Mouse (Mus musculus) splenic B cell, adult 2 months (primary cell): ENCODE data around the gene Glb1l.

Experiments used
- DNase-seq: peaks from one replicate; pipeline ENCODE4 v3.0.0-alpha.2; 2011; ENCODE audit warnings: low read depth, low spot score
- H3K27me3 ChIP-seq: 2 replicates; pipeline ENCODE4 v1.6.1; 2012; ENCODE audit warnings: mild to moderate bottlenecking, low read length, moderate library complexity, mixed read lengths; ENCODE audit not compliant: control insufficient read depth, poor library complexity, insufficient read depth, severe bottlenecking
- H3K36me3 ChIP-seq: 2 replicates; pipeline ENCODE4 v1.6.1; 2012; ENCODE audit warnings: mild to moderate bottlenecking, low read length, moderate library complexity, mixed read lengths; ENCODE audit not compliant: control insufficient read depth, poor library complexity, insufficient read depth, severe bottlenecking

The Glb1l gene

DNA sequence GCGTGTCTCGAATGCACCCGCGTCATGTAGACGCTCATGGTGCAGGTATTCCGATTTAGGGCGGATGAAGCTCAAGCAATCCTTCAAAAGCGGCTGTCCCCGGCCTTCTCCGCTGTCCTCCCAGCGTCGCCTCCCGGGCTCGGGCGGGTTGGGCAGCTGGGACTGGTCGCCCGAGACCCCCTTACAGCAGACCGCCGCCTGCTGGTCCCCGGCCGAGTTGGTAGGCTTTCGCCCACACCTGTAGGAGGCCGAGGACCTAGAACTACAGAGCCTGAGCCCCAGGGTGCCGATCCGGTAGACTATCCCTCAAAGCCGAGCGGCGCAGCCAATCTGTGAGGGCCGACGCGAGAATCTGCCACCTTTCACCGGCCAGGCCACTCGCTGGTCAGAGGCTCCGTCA lies 8.9 kb upstream of the Glb1l start, which contains the start of gene Tuba4a:
Gene Tuba4a, minus strand, starts transcription at position 335 of the 400 bp plus-strand sequence.
- DNase-seq = no peak

DNA sequence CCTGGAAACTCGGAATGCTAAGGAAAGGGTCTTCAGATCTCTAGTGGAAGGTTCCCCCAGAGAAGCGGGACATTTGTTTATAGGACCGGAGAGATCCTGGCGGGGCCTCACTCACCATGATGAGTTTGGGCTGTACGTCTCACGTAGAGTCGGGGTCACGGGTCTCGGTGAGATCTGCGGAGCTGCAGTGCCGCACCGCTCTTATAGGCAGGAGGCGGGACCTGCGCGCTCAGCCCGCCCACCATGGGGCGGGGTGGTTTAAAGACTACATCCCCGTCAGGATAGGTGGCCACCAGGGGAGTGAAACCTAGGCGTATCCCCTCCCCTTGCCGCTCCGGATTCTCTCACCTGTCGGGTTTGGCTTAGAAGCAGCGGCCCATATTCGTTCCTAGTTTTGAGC lies 8.5 kb upstream of the Glb1l start:
- Histone ChIP-seq H3K36me3 (peaks cover 11% of the 10 kb centered on the region), H3K27me3 (no peaks in the 10 kb centered on the region)
- peak; percentile 97 for DNase-seq

More for the DNA sequence above, 8.9 kb upstream of the Glb1l start, which contains the start of gene Tuba4a:
- peaks cover 9% of the 10 kb centered on the region for H3K36me3 ChIP-seq
- no peaks in the 10 kb centered on the region for H3K27me3 ChIP-seq

DNA sequence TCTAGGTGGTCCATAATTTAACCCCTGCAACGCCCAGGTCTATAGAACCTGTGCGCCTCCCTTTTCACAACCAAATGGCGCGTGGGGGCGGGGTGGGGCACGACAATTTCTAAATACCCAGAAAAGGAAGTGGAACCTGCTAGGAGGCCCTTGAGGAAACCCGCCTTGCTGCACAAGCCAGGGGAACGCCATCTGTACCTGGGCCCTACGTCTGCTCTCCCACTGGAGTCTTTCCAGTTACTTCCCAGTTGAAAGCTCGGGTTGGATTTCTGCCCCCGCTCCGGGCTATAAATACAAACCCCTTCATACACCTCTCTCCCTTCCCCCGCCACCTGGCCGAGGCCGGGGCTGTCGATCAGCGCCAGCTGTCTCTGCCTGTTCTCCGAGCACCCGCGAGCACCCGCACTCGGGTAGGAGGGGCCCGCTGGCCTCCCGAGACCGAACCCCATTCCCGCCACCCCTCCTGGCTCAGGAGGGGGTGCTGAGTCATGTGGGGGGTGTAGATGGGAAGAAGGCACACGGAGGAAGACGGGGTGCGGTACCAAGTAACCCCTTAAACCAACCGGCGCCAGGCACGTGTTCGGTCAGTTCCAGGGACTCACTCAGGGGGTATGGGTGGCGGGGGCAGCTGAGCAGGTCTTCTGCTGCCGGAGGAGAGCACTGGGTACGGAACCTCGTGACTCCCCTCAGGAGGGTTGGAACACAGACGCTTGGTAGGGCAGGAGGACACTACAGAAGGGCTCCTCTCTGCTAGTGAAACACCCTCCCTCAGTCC lies 7.8 kb upstream of the Glb1l start:
- no peaks in the 10 kb centered on the region for H3K27me3 ChIP-seq
- DNase-seq = peak; percentile 78

DNA sequence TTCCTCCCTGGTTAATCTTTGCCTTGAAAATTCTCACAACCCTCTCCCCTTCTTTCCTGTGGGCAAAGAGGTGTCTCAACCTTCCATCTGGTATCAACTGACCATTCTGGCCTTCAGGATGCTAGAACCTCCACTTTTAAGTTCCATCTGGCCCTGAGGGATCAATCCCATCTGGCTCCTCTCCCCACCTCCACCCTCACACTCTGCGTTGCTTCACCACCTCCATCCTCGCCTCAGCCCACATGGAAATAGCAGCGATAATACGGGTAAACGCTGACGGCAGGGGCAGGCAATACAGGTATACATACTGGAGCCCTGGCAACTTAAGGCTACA lies 7.2 kb upstream of the Glb1l start:
- Histone ChIP-seq H3K27me3 (no peaks in the 10 kb centered on the region), H3K36me3 (peaks cover 11% of the 10 kb centered on the region)
- DNase-seq = no peak

More for the DNA sequence above, 7.8 kb upstream of the Glb1l start:
- peaks cover 11% of the 10 kb centered on the region for H3K36me3 ChIP-seq

DNA sequence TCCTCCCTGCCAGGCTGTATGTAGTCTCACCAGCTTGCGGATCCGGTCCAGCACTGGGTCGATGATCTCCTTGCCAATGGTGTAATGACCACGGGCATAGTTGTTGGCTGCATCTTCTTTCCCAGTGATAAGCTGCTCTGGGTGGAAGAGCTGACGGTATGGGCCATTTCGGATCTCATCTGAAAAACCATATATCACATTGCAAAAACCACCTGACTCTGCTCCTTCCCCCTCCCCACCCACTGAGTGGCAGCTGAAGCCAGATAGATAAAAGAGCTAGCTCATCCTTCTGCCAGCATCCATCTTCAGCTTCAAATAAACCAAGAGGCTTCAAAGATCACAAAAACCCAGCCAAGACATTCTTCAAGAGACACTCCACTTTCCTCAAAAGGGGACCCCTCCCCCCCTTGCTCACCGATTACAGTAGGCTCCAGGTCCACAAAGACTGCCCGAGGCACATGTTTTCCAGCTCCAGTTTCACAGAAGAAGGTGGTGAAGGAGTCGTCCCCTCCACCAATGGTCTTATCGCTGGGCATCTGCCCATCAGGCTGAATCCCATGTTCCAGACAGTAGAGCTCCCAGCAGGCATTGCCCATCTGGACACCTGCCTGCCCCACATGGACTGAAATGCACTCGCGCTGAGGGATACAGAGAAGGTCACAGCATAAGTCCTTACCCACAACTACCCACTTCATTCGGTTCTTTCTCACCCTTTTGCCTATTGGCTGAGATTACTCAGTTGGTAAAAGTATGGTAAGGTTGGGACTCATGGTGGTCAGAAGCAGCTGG lies 6.4 kb upstream of the Glb1l start:
- DNase-seq = no peak
- H3K36me3 ChIP-seq = peaks cover 13% of the 10 kb centered on the region
- no peaks in the 10 kb centered on the region for H3K27me3 ChIP-seq

DNA sequence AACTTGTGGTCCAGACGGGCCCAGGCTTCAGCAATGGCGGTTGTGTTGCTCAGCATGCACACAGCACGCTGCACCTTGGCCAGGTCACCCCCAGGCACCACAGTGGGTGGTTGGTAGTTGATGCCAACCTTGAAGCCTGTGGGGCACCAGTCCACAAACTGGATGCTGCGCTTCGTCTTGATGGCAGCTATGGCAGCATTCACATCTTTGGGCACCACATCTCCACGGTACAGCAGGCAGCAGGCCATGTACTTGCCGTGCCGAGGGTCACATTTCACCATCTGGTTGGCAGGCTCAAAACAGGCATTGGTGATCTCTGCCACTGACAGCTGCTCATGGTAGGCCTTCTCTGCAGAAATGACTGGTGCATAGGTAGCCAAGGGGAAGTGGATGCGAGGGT lies 5.2 kb upstream of the Glb1l start:
- no peak for DNase-seq
- H3K27me3 ChIP-seq = no peaks in the 10 kb centered on the region
- peaks cover 13% of the 10 kb centered on the region for H3K36me3 ChIP-seq

DNA sequence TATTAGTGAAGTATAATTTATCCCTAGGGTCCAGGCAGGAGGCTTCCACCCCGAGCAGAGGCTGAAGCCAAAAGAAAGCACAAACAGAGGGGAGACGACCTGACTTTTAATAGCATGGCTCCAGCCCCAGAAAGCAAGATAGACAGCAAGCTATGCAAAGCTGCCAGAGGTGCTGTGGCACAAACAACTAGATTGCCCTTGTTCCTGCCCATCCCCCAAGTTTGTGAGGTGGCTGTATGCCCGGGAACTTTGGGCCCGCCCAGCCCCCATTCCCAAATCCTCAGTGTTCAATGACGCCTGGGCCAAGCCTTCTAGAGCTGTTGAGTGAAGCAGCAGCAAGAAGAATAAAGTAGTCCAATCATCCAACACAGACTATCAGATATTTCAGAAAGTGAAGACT lies 4.3 kb upstream of the Glb1l start:
- Histone ChIP-seq H3K36me3 (peaks cover 13% of the 10 kb centered on the region), H3K27me3 (no peaks in the 10 kb centered on the region)
- no peak for DNase-seq

DNA sequence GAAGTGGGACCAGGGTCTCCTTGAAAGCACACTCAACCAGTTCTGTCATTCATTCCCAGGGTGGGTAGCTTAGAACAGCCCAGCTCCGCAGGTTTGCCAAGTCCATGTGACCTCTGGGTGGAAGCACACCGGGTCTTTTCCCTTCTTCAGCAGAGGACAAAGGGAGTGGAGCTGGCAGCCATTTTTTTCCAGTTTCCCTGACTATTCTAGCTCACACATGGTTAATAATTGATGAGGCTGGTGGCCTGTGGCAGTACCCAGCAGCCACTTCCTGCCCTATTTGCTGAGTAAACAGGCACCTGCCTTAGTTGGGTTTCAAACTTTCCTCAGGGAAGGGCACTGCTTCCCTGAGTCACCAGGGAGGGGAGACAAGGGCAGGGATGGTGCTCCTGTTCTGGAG lies 3.8 kb upstream of the Glb1l start:
- peaks cover 13% of the 10 kb centered on the region for H3K36me3 ChIP-seq
- no peak for DNase-seq
- H3K27me3 ChIP-seq = no peaks in the 10 kb centered on the region

DNA sequence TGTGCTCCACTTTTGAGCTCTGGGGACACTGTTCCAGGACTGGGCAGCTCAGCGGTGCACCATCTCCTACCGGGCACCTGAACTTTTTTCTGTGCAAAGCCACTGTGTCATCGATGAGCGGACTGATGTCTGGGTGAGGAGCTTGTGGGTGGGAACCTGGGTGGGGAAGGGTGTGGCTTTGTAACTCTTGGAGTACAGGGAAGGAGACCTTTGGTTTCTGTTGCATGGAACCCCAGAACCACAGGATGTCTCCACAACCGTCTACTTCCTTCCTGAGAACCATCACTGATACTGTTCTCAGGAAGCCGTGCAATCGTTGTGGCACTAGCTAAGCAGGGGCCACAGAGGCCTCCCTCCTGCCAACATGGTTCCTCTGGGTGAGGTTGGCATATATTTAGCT lies 2.5 kb upstream of the Glb1l start:
- Histone ChIP-seq H3K36me3 (peaks cover 13% of the 10 kb centered on the region), H3K27me3 (no peaks in the 10 kb centered on the region)
- DNase-seq = no peak

DNA sequence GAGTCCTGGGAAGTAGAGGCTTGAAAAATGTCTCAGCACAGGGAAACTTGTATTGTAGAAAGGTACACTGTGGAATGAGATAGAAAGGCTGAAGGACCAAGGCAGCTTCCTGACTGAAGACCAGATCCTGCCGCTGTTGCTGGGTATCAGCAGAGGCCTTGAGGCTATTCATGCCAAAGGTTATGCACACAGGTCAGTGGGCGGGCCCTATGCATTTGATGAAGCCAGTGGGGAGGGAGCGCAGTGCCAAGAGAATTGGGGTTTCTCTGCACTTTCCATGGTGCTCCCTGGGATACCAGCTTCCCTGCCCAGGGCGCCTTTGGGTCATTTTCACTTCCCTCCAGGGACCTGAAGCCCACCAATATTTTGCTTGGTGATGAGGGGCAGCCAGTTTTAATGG lies 1.9 kb upstream of the Glb1l start:
- DNase-seq = no peak
- no peaks in the 10 kb centered on the region for H3K27me3 ChIP-seq
- peaks cover 13% of the 10 kb centered on the region for H3K36me3 ChIP-seq

DNA sequence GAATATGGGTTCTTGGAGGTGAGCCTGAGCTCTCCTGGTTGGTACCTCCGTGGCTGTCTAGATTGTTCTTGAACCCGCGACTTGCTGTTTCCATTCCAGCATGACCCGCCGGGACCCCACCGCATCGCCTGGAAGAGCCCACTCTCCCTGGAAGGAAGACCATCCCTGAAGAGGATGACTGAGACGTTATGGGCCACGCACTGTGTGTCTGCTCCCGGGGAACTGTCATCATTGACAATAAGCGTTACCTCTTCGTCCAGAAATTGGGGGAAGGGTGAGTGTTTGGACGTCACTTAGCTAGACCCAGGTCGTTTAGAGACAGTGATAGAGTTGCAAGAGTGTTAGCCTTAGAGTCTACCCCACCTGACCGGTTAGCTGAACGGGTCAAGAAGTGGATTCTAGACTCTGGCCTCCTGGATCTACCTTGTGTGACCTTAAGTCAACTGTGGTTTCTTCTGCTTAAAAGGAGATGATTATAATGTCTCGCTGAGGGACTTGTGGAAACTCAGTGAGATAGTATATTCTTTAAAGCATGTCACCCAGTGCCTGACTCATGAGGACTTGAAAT lies 612 bp upstream of the Glb1l start:
- peaks cover 13% of the 10 kb centered on the region for H3K36me3 ChIP-seq
- DNase-seq = no peak

DNA sequence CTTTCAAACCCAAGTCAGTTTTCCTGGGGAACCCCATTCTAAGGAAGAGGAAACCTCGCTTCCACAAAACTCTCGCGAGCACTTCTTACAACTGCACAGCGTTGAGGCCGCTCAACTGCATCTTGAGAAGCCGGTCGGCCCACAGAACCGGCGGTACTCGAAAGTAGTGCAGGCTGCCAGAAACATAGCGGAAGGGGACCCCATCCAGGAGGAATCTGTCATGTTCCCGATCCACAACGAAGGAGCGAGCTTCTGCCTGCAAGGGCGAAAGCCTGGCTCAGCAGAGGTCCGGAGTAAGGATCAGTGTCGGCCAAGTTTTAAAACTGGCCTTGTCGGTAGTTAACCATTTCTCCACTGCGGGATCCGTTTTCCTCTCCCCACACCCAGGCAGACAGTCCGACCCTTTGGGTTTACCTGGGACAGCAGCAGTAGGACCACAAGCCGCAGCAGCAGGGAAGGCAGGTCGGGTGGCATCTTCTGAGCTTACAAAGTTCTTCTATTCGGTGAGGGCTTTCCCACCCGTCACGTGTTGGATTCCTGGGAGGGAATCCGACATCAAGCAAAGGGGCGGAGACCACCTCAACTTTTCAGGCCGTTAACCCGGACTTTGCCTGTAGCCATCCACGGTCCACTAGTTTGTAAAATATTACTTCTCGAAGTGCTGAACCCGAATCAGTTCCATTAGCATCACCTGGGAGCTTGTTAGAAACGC lies 1.5 kb downstream of the Glb1l start:
- Histone ChIP-seq H3K36me3 (peaks cover 2% of the 10 kb centered on the region; the same call in 1 of the 2 replicates), H3K27me3 (no peaks in the 10 kb centered on the region)
- no peak for DNase-seq

More for the DNA sequence above, 612 bp upstream of the Glb1l start:
- no peaks in the 10 kb centered on the region for H3K27me3 ChIP-seq

DNA sequence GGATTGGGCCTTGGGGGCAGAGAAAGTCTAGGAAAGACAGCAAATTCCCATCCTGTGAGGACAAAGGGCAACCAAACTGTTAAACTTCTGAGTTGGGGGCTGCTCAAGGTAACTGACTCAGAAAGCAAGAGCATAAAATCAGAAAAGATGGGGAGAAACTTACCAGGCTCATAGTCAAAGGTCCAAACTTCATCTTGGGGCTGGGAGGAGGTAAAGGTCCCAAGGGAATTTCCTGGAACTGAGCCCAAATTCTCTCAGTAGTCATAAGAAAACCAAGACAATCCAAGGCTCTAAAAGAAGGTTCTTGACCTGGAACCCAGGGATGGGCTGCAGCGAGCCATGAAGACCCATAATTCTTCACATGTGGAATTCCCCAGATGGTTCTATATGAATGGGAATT lies 9.4 kb downstream of the Glb1l start:
- Histone ChIP-seq H3K36me3 (peaks cover 4% of the 10 kb centered on the region; the same call in 1 of the 2 replicates), H3K27me3 (no peaks in the 10 kb centered on the region)
- no peak for DNase-seq

DNA sequence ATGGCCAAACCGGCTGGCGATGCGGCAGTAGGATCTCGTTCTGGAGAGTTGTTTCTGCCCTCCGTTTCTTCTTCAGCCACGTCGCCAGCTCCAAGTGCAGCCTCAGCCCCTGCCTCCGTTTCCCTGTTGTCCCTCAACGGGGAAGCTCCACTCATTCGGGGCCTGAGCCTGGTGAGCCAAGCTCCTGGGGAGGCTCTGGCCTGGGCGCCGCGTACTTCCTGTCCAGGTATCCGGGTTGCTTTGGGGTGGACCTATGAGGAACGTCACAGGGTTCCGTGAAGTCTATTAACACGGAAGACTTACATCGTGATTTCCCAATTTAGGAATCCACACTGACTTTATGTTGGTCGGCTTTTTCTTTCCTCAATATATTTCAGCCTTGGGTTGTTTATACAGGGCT lies 18.2 kb downstream of the Glb1l start:
- peak; percentile 52 for DNase-seq
- peaks cover 2% of the 10 kb centered on the region; the same call in 1 of the 2 replicates for H3K36me3 ChIP-seq
- no peaks in the 10 kb centered on the region for H3K27me3 ChIP-seq
